Mouse (Mus musculus): ENCODE measurements around the gene Tab2. TPM values are rescaled to one million over a fixed set of nuclear protein-coding genes. Genes with fewer than 3 reads are reported as not detected.

Gene Tab2
- total RNA-seq, 2 experiments from 2014 or later: 53.1 to 54.6 TPM

Other genes with a start within 250 kb of the Tab2 start
- gene Katna1, start 230.2 kb downstream of the Tab2 start, total RNA-seq (2021): 10 to 100 TPM; 15.6 to 16.3 TPM
- 10 to 100 TPM; 15.8 to 19.0 TPM for gene Ginm1, start 163.4 kb downstream of the Tab2 start, total RNA-seq (2021)
- gene Ppil4, start 163.3 kb downstream of the Tab2 start, total RNA-seq (2021): 10 to 100 TPM; 32.9 to 33.7 TPM
- under 1 TPM; 0.11 to 0.14 TPM for gene Zc3h12d, start 123.8 kb downstream of the Tab2 start, total RNA-seq (2021)

Data from left cerebral cortex, postnatal 25 days (tissue).